Mouse (Mus musculus) frontal cortex, postnatal 25 days (tissue): Measurements from ENCODE around the gene Cep68.

Experiments used
- DNase-seq, 2 experiments: peaks; one replicate each; pipeline ENCODE4 v3.0.0; 2022; ENCODE audit warnings: low spot score in 2 of 2

Gene Cep68

GRCm38 (mm10) chr11:20204870-20205446 is 44.3 kb downstream of the Cep68 start:
- DNase-seq = no peak

- DNase-seq = no peak
Observed at GRCm38 (mm10) chr11:20204321-20204720, 44.9 kb downstream of the Cep68 start.

GRCm38 (mm10) chr11:20202299-20203011 is 46.8 kb downstream of the Cep68 start:
- no peak for DNase-seq

DNA sequence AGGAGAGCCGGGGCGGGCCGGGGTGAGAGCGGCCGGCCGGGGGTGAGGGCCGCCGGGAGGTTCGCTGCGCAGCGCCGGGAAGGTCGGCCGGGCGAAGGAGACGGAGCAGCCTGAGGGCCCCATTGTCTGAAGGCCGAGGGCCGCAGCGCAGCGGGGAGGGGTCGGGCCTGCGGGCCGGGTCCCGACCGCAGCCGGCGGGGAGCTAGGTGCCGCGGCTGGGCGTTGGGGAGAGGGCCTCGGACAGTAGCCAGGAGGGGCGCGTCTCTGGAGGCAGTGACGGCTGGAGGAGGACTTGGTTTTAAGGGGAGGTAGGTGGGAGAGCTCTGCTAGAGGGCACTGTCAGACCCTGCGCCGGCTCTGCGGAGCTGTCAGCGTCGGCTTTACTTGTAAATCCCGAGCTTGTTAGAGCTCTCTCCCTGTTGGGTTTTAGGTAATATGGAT is 47.5 kb downstream of the Cep68 start:
- DNase-seq = peak in 1 of 2 experiments; percentile 29

DNA sequence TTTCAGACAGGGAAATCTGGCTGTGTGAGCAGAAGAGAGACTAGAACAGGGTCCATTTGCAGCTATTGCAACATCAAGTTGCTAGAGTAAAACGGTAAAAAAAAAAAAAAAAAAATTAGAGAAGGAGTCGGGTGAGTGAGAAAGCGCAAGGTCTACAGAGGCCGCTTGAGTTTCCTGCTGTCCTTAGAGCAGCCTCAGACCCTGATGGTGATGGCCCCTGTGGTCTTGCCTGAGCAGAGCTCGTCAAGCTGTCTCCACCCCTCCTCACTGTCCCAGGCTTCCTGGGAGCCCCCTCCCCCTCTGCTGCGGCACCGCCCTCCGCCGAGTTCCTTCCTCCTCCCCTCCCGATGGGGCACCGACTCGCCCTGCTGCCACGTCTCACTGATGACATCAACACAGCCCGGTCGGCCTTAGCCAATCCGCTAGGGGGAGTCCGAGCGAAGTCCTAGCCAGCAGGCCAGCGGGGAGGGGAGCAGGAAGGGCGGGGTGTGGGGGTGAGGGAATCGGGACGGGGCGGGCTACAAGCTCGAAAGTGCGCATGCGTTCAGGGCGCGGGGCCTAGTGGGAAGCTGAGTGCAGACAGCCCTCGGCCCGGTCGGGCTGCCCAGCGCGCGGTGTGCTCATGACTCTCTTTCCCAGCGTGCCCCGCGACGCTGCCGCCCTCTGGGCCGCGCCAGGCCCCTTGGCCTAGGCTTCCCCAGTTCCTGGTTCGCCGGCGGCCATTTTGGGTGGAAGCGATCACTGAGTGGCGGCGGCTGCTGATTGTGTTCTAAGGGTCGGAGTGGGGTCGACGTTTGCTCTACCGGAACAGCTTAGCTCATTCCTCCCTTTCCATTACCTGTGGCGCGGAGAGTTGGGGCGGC is 48.3 kb downstream of the Cep68 start, which contains the start of gene Rab1a:
Rab1a (plus strand) TSS at position 720 of the 863 bp plus-strand sequence.
- DNase-seq = peak; percentile 98 to 100

DNA sequence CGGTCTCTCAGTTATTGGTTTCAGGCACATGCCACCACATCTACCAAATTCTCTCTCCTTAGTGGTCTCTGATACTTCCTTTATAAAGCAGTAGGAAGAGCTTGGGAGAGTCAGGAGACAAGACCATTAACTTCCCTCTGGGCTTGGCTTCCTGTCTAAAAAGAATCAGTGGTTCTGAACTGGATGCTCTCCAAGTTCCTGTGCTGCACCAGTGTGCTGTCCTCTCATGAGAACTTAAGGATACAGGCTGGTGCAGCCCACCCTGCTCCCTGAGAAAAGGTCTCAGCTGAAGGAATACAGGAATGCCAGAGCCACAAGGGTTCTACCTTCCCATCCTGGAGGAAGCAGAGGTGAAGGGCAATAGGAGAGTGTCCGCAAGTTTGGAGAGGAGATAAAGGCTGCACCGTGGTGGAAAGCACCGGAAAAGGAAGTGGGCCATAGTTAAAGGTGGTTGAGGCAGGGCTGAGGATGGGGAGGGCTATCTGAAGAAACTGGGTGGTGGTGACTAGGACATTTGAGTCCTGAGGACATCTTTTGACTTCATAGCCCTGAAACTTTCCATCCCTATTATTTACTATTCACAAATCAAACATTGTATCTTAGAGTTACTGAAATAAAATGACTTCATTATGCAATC is 56.0 kb downstream of the Cep68 start:
- DNase-seq = no peak

DNA sequence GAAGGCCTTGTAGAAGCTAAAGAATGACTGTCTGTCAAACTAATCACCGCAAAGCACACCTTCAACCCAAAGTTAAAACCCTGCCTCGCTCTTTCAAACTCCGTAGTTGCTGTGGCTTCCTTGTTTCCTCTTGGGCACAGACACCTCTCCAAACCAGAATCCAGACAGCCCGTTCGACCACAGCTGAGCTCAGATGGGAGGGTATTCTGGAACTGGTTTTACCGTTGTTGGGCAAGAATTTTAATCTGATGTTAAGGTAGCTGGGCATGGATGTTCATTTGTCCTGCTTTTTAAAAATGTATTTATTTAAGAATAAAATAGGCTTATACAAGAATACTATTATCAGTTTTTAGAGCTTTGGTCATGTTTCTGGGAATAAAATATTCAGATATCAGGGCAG is 62.0 kb downstream of the Cep68 start:
- no peak for DNase-seq
